Mouse (Mus musculus): ENCODE data around the gene Jtb. TPM values are rescaled to one million over a fixed set of nuclear protein-coding genes. Genes with fewer than 3 reads are reported as not detected.

The Jtb gene
- polyA plus RNA-seq, 1 experiment from 2014 or later = 97.8 TPM

- Histone ChIP-seq H3K27ac (ENCODE audit: low read depth, low read length) (peak overlapping the region; percentile 22), H3K4me2 (no peak overlapping the region; the same call in 1 of the 2 replicates), H3K4me1 (replicated peaks; ENCODE audit: control insufficient read depth, insufficient read depth, low read length) (peaks cover 13% of the 10 kb centered on the region), H3K9ac (ENCODE audit: low read depth, low read length) (no peak overlapping the region), H3K9me3 (ENCODE audit: control insufficient read depth, low read length) (no peaks in the 10 kb centered on the region), H3K36me3 (ENCODE audit: control insufficient read depth, insufficient read depth, low read length) (peaks cover 40% of the 10 kb centered on the region), H3K4me3 (ENCODE audit: low read depth, low read length) (no peak overlapping the region), H3K27me3 (replicated peaks; ENCODE audit: control insufficient read depth, insufficient read depth, low read length) (no peaks in the 10 kb centered on the region)
- no peak for ATAC-seq (replicated peaks; ENCODE audit: low FRiP score)
- 77% methylated on average over 2 of the region's 2 CpGs for WGBS
- DNase-seq (ENCODE audit: low spot score) = no peak
Observed at GRCm38 (mm10) chr3:90208662-90209061, 22.7 kb upstream of the Jtb start.

- Histone ChIP-seq H3K9me3 (ENCODE audit: control insufficient read depth, low read length) (no peaks in the 10 kb centered on the region), H3K36me3 (ENCODE audit: control insufficient read depth, insufficient read depth, low read length) (peaks cover 40% of the 10 kb centered on the region)
Observed at GRCm38 (mm10) chr3:90209908-90210566, 21.4 kb upstream of the Jtb start.

DNA sequence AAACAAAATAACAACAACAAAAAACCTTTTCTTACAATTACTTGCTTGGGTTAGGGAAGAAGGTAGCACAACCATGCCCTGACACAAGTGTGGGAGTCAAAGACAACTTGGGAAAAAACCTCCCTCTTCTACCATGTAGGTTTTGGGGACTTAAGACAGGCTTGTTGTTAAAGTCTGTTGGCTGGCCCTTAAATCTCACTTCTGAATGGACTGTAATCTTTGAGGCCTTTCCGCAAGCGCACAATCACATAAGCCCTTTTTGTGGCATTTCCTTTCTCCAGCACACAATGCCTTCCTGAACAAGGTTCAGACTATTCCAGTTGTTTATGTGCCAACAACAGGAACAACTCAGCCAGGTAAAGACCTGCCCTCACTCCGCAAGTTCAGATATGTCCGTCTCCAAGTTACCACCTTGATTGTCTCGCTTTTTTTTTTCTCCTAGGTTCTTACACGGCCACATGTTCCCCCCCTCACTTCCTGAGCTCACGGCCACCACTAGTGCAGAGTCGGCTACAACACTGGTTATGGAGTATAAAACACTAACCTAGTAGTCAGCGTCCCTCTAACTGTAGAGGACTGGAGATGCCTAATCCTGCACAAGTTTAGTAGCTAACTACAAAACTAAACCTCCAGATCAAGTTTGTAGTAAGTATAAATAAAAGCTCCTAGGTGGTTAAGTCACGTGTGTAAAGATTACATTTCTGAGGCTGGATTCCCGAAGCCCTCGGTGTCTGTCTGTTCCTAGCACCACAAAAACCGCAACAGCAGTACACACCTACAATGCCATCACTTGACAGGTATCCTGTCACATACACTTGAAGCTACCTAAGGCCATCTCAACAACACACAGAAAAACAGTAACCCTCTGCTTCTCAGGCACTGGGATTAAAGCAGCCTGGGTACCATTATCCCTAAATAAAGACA, 19.7 kb upstream of the Jtb start:
- peak overlapping the region; percentile 94 for H3K9ac ChIP-seq (ENCODE audit: low read depth, low read length)
- peak overlapping the region; percentile 34; the same call in 1 of the 2 replicates for H3K27ac ChIP-seq (ENCODE audit: low read depth, low read length)
- WGBS = 49% methylated on average over 13 of the region's 13 CpGs
- DNase-seq (ENCODE audit: low spot score) (no peak), ATAC-seq (replicated peaks; ENCODE audit: low FRiP score) (no peak)
- peaks cover 13% of the 10 kb centered on the region for H3K4me1 ChIP-seq (replicated peaks; ENCODE audit: control insufficient read depth, insufficient read depth, low read length)
- H3K4me2 ChIP-seq = peak overlapping the region; percentile 82
- H3K36me3 ChIP-seq (ENCODE audit: control insufficient read depth, insufficient read depth, low read length) = peaks cover 40% of the 10 kb centered on the region
- H3K9me3 ChIP-seq (ENCODE audit: control insufficient read depth, low read length) = no peaks in the 10 kb centered on the region
- H3K4me3 ChIP-seq (ENCODE audit: low read depth, low read length) = peak overlapping the region; percentile 82
- no peaks in the 10 kb centered on the region for H3K27me3 ChIP-seq (replicated peaks; ENCODE audit: control insufficient read depth, insufficient read depth, low read length)

More at GRCm38 (mm10) chr3:90209908-90210566, 21.4 kb upstream of the Jtb start:
- Histone ChIP-seq H3K4me1 (replicated peaks; ENCODE audit: control insufficient read depth, insufficient read depth, low read length) (peaks cover 13% of the 10 kb centered on the region), H3K9ac (ENCODE audit: low read depth, low read length) (no peak overlapping the region), H3K27me3 (replicated peaks; ENCODE audit: control insufficient read depth, insufficient read depth, low read length) (no peaks in the 10 kb centered on the region), H3K27ac (ENCODE audit: low read depth, low read length) (no peak overlapping the region), H3K4me3 (ENCODE audit: low read depth, low read length) (no peak overlapping the region), H3K4me2 (no peak overlapping the region)
- 90% methylated on average over 5 of the region's 5 CpGs for WGBS
- DNase-seq (ENCODE audit: low spot score) (no peak), ATAC-seq (replicated peaks; ENCODE audit: low FRiP score) (no peak)

GRCm38 (mm10) chr3:90212723-90213122, 18.7 kb upstream of the Jtb start:
- Histone ChIP-seq H3K36me3 (ENCODE audit: control insufficient read depth, insufficient read depth, low read length) (peaks cover 37% of the 10 kb centered on the region), H3K4me2 (peak overlapping the region; percentile 82), H3K27ac (ENCODE audit: low read depth, low read length) (peak overlapping the region; percentile 86; the same call in 1 of the 2 replicates), H3K4me3 (ENCODE audit: low read depth, low read length) (peak overlapping the region; percentile 82), H3K27me3 (replicated peaks; ENCODE audit: control insufficient read depth, insufficient read depth, low read length) (no peaks in the 10 kb centered on the region), H3K9ac (ENCODE audit: low read depth, low read length) (peak overlapping the region; percentile 94), H3K9me3 (ENCODE audit: control insufficient read depth, low read length) (no peaks in the 10 kb centered on the region), H3K4me1 (replicated peaks; ENCODE audit: control insufficient read depth, insufficient read depth, low read length) (peaks cover 13% of the 10 kb centered on the region)
- 5% methylated on average over 5 of the region's 5 CpGs for WGBS
- DNase-seq (ENCODE audit: low spot score) = no peak
- ATAC-seq (replicated peaks; ENCODE audit: low FRiP score) = no peak

DNA sequence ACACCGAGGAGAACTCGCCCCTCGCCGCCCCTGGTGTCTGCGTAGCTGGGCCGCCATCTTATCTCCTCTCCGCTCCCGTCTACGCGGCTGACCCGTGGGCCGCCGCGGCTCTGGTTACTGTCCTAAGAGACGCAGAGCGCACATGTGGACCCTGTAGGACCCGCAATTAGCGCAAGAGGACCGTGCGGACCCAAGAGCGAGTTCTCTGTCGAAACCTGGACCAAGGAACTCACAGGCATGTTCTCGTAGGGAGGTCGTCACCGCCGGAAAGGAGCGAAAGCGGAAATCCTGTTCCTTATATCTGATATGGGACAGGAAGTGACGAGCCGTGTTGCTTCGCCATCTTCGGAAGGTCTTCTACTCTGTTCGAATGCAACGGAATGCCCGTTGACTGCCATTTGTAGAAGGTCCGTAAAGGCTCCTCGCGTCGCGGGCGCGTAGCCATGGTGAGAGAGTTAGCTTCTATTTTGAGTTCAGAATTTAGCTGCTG, 18.0 kb upstream of the Jtb start, which contains the start of the genes Rps27 and Rab13:
Rps27 (minus strand) TSS at position 275 of the 490 bp plus-strand sequence.
Rab13 (plus strand) TSS at position 319 of the 490 bp plus-strand sequence.
- peak; percentile 91 for ATAC-seq (replicated peaks; ENCODE audit: low FRiP score)
- Histone ChIP-seq H3K36me3 (ENCODE audit: control insufficient read depth, insufficient read depth, low read length) (peaks cover 31% of the 10 kb centered on the region), H3K9ac (ENCODE audit: low read depth, low read length) (peak within 1 kb of the TSS; percentile 94), H3K4me2 (peak within 1 kb of the TSS; percentile 82), H3K4me3 (ENCODE audit: low read depth, low read length) (peak within 1 kb of the TSS; percentile 82), H3K9me3 (ENCODE audit: control insufficient read depth, low read length) (no peaks in the 10 kb centered on the region), H3K4me1 (replicated peaks; ENCODE audit: control insufficient read depth, insufficient read depth, low read length) (peaks cover 13% of the 10 kb centered on the region), H3K27me3 (replicated peaks; ENCODE audit: control insufficient read depth, insufficient read depth, low read length) (no peaks in the 10 kb centered on the region), H3K27ac (ENCODE audit: low read depth, low read length) (peak within 1 kb of the TSS; percentile 86)
- under 1% methylated on average over 42 of the region's 42 CpGs for WGBS
- peak; percentile 92 for DNase-seq (ENCODE audit: low spot score)

GRCm38 (mm10) chr3:90213956-90214684, 17.3 kb upstream of the Jtb start:
- DNase-seq (ENCODE audit: low spot score) = no peak

DNA sequence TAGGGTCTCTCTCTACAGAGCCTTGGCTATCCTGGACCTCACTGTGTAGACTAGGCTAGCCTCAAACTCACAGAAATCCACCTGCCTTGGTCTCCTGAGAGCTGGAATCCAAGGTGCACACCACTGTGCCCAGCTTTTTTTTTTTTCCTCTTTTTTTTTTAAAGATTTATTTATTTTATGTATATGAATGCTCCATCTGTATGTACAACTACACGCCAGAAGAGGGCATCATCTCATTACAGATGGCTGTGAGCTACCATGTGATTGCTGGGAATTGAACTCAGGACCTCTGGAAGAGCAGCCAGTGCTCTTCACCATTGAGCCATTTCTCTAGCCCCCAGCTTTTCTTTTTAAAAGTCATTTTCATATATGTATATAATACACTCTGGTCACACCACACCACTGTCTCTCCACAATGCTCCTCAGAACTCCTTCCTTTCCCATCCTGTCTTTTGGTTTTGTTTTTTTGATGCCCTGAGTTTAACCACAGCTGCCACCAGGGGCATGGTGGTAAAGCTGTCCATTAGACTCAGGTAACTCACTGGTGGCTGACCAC, 15.5 kb upstream of the Jtb start:
- Histone ChIP-seq H3K27ac (ENCODE audit: low read depth, low read length) (no peak overlapping the region), H3K27me3 (replicated peaks; ENCODE audit: control insufficient read depth, insufficient read depth, low read length) (no peaks in the 10 kb centered on the region), H3K9ac (ENCODE audit: low read depth, low read length) (no peak overlapping the region), H3K36me3 (ENCODE audit: control insufficient read depth, insufficient read depth, low read length) (peaks cover 8% of the 10 kb centered on the region), H3K4me1 (replicated peaks; ENCODE audit: control insufficient read depth, insufficient read depth, low read length) (peaks cover 18% of the 10 kb centered on the region), H3K4me2 (no peak overlapping the region), H3K4me3 (ENCODE audit: low read depth, low read length) (no peak overlapping the region), H3K9me3 (ENCODE audit: control insufficient read depth, low read length) (no peaks in the 10 kb centered on the region)
- no peak for DNase-seq (ENCODE audit: low spot score)
- WGBS = 28% methylated on average over 1 of the region's 1 CpGs
- no peak for ATAC-seq (replicated peaks; ENCODE audit: low FRiP score)

More at GRCm38 (mm10) chr3:90213956-90214684, 17.3 kb upstream of the Jtb start:
- H3K9ac ChIP-seq (ENCODE audit: low read depth, low read length) = peak overlapping the region; percentile 94
- 14% methylated on average over 12 of the region's 12 CpGs for WGBS
- peak overlapping the region; percentile 82 for H3K4me2 ChIP-seq
- H3K9me3 ChIP-seq (ENCODE audit: control insufficient read depth, low read length) = no peaks in the 10 kb centered on the region
- peaks cover 11% of the 10 kb centered on the region for H3K4me1 ChIP-seq (replicated peaks; ENCODE audit: control insufficient read depth, insufficient read depth, low read length)
- peak overlapping the region; percentile 82 for H3K4me3 ChIP-seq (ENCODE audit: low read depth, low read length)
- H3K27ac ChIP-seq (ENCODE audit: low read depth, low read length) = no peak overlapping the region
- peaks cover 24% of the 10 kb centered on the region for H3K36me3 ChIP-seq (ENCODE audit: control insufficient read depth, insufficient read depth, low read length)
- H3K27me3 ChIP-seq (replicated peaks; ENCODE audit: control insufficient read depth, insufficient read depth, low read length) = no peaks in the 10 kb centered on the region
- ATAC-seq (replicated peaks; ENCODE audit: low FRiP score) = peak; percentile 44; the same call in 1 of the 2 replicates

Data from liver, embryonic 11.5 days (tissue).